Mouse (Mus musculus) megakaryocyte-erythroid progenitor cell, adult 5-6 weeks (primary cell): Measurements from ENCODE around the gene Arid3a. TPM values are rescaled to one million over a fixed set of nuclear protein-coding genes. Genes with fewer than 3 reads are reported as not detected.

Experiments
- ATAC-seq: replicated peaks from 2 replicates; pipeline ENCODE4 v1.8.0; 2016; ENCODE audit warnings: mild to moderate bottlenecking, inconsistent platforms; ENCODE audit not compliant: severe bottlenecking, poor library complexity, low FRiP score, low TSS enrichment
- total RNA-seq, 2 experiments: library from RNA; stranded (forward) in 1 of 2; stranded (reverse) in 1 of 2; fragments of 200-1000, 215-1000 nt in 1 of 2; fragments of >200 nt in 1 of 2; fragmentation: Nextera tagmentation in 1 of 2; gene quantifications; 2 replicates each; pipeline ENCODE4 v1.2.3; 2014 to 2017

Gene Arid3a
- total RNA-seq, 2 experiments from 2014 or later: 5.4 to 5.9 TPM

DNA sequence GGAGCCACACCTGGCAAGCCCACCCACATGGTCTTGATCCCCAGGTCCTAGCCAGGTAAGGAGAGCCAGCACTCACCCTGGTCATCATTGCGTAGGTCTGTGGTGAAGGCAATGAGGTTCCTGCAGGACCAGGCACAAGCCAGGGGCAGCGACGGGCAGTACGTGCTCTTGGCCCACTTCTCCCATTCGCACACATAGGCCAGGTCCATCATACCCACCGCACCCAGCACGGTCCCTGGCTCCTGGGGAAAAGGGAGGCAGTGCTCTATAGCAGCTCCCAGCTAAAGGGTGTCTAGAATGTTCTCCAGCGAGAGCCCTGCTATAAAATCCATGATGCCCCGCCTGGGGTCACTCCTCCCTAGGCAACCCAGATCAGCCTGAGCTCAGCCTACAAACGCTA is 19.4 kb upstream of the Arid3a start:
- ATAC-seq: no peak

- ATAC-seq: peak; percentile 91
These were observed 18.4 kb upstream of the Arid3a start, which contains the start of gene Med16 for GRCm38 (mm10) chr10:79908167-79909091. Med16 (minus strand) TSS chr10:79908923.

DNA sequence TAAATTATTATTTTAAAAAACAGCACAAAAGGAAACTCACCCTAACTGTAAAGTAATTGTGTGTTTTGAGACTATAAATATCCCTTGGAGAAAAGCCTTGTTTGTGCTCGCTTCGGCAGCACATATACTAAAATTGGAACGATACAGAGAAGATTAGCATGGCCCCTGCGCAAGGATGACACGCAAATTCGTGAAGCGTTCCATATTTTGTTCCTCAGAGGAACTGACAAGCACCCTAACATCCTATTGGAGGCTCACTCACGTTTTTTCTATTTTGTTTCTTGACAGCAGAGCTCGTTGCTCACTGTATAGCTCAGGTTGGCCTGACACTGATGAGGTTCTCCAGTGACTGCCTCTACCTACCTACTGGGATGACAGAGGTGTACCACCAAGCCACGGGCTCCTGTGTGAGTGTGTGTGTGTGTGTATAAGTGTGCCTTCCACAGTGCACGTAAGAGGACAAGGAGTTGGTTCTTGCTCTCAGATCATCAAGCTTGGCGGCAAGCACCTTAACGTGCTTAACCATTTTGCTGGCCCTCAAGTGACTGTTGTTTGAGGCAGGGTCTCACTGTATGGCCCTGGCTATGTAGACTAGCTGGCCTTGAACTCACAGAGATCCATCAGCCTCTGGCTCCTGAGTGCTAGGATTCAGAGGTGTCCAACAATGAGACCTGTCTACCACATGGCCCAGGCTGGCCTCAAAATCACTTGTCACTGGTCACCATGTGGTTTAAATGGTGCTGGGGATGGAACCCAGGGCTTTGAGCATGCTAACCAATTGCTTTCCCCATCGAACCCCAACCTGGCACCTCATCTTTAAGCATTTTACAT is 17.5 kb upstream of the Arid3a start:
- peak; percentile 23; the same call in 1 of the 2 replicates for ATAC-seq

DNA sequence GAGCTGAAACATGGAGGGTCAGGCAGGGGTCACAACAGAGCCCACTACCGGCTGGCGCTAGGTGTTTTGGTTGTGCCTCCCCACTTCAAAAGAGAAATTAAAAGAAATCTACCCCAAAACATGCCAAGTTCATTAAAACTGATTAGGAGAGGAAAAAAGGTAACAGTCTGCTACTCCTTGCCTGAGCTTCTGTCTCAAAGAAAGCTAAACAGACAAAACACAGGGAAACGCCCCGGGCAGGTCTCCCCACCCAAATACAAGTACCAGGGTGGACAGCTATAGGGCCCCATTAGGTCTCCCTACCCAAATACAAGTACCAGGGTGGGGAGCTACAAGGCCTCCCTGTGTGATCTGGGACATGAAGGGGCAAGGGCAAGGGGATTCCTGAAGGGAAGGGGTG is 16.3 kb upstream of the Arid3a start, which contains the start of gene Gm26602:
Gene Gm26602, plus strand, starts transcription at position 301 of the 400 bp plus-strand sequence.
- no peak for ATAC-seq

- ATAC-seq: no peak
These were observed 14.4 kb upstream of the Arid3a start for GRCm38 (mm10) chr10:79912412-79912811.

GRCm38 (mm10) chr10:79914131-79914947 is 12.5 kb upstream of the Arid3a start:
- ATAC-seq: peak; percentile 64

- peak; percentile 9 for ATAC-seq
These were observed 11.8 kb upstream of the Arid3a start for GRCm38 (mm10) chr10:79914948-79915596.

DNA sequence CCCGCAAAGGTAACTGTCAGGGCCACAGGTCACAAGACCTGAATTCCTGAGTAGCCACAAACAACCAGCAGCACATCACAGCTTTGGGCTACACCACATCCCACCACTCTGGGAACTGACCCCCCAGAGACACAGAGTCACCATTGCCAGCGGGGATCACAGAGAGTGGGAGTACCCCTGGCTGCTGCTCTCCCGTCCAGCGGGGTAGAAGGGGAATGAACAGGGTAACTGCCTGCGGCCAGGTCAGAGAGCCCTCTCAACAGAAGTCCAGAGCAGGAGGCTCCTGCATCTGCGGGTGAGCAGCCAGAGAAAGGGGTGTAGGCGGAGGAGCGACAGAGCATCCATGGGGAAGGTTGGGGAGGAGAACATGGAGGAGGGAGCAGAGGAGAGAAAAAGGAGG is 10.8 kb upstream of the Arid3a start:
- ATAC-seq: no peak

DNA sequence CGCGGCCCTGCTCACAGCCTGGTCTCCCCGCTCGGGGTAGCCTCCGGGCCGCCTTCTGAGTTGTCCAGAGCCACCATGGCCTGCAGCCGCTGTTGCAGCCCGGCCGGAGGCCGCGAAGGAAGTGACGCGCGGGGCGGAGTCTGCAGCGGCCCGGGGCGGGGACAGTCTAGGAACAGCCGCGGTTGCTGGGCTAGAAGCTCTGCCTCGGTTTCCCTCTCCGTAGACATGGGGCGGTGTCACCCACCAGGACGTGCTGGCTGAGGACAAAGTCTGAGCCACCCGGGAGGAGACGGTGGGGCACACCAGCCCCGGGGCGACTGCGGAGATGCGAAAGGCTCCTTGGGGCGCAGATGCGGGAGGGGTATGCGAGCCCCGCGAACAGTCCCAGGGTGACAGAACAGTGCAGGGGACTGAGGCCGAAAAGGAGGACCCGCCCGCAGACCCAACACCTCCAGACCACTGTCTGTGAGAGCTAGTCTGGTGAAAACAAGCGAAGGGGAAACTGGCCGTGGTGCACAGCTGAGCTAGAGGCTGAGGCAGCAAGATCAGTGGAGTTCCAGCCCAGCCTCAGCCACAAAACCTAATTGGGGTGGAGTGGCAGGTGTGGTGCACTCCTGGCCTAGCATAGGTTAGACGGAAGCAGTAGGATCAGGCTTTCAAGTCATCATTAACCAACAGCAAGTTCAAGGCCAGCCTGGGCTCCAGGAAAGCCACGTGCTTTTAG is 9.9 kb upstream of the Arid3a start, which contains the start of gene Kiss1r:
Gene Kiss1r, plus strand, starts transcription at position 164 of the 724 bp plus-strand sequence.
- ATAC-seq: peak; percentile 50

- ATAC-seq: no peak
These were observed 9.2 kb upstream of the Arid3a start for GRCm38 (mm10) chr10:79917532-79918100.

GRCm38 (mm10) chr10:79918231-79919078 is 8.4 kb upstream of the Arid3a start:
- no peak for ATAC-seq

DNA sequence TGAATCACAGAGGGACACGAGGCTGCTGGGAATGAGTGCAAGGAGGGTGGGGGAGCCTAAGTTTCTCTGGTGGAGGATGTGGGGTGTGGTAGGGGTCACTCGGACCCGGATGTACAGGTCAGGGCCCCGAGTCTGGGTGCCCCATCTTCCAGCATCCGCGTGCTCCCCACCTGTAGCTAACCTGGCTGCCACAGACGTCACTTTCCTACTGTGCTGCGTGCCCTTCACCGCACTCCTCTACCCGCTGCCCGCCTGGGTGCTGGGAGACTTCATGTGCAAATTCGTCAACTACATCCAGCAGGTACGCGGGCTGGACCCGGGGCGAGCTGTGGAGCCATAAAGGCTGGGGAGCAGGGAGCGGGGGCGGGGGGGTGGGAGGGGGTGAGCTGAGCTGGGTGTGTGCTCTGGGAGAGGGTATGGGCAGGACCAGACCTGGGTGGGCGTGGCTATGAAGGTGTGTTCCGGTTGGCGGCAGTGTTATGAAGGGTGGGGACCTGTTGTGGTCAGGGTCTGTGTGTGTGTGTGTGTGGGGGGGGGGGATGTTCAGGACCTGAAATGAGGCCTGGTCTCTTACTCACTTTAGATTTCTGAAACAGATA is 7.5 kb upstream of the Arid3a start:
- no peak for ATAC-seq

GRCm38 (mm10) chr10:79920056-79920890 is 6.6 kb upstream of the Arid3a start:
- no peak for ATAC-seq

DNA sequence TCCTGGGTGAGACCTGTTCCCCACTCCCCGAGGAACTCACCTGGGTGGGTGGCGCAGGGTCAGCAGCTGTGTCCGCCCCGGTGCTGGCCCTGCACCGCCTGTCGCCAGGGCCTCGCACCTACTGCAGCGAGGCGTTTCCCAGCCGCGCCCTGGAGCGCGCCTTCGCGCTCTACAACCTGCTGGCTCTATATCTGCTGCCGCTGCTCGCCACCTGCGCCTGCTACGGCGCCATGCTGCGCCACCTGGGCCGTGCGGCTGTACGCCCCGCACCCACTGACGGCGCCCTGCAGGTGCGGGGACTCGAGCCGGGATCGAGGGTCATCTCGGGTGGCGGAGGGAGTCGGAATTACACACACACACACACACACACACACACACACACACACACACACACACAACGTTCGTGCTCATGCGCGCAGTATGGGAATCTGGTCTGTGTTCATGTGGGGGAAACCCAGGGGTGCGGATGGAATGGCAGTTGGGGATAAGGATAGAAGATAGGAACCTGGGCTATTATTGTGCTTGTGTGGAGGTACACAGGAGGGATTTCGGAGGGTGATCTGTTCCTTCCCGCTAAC is 5.8 kb upstream of the Arid3a start, which contains the start of gene R3hdm4:
Gene R3hdm4, minus strand, starts transcription at position 251 of the 578 bp plus-strand sequence.
- ATAC-seq: no peak

DNA sequence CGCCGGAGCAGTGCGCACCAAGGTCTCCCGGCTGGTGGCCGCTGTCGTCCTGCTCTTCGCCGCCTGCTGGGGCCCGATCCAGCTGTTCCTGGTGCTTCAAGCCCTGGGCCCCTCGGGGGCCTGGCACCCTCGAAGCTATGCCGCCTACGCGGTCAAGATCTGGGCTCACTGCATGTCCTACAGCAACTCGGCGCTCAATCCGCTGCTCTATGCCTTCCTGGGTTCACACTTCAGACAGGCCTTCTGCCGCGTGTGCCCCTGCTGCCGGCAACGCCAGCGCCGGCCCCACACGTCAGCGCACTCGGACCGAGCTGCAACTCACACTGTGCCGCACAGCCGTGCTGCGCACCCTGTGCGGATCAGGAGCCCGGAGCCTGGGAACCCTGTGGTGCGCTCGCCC is 5.3 kb upstream of the Arid3a start:
- no peak for ATAC-seq
